Mouse (Mus musculus) ES-E14 (cell line): Measurements from ENCODE around the gene Ubl4b. TPM values are rescaled to one million over a fixed set of nuclear protein-coding genes. Genes with fewer than 3 reads are reported as not detected.
A peak's percentile ranks its signal among the peaks of the same experiment; 100 is the strongest.

Source experiments
- DNase-seq: peaks from one replicate; pipeline ENCODE4 v3.0.0-alpha.2; 2013; ENCODE audit warnings: low read depth, low spot score
- H3K27ac ChIP-seq: 2 replicates; pipeline ENCODE4 v1.5.1; 2012; ENCODE audit warnings: low read depth, mild to moderate bottlenecking, low read length, moderate library complexity, mixed read lengths; ENCODE audit not compliant: poor library complexity, insufficient read depth, severe bottlenecking
- H3K36me3 ChIP-seq: 2 replicates; pipeline ENCODE4 v1.6.1; 2012; ENCODE audit warnings: mild to moderate bottlenecking, low read length, moderate library complexity, mixed read lengths; ENCODE audit not compliant: control insufficient read depth, poor library complexity, insufficient read depth, severe bottlenecking
- H3K4me1 ChIP-seq, 2 experiments: fragments of 150-350 bp in 1 of 2; sonication (generic) in 1 of 2; 2 replicates each; pipeline ENCODE4 v1.6.1; 2012; ENCODE audit warnings: low read length in 2 of 2, mild to moderate bottlenecking in 1 of 2, mixed read lengths in 1 of 2; ENCODE audit not compliant: control insufficient read depth in 2 of 2, insufficient read depth in 2 of 2, poor library complexity in 1 of 2
- H3K4me3 ChIP-seq, 2 experiments: fragments of 150-350 bp in 1 of 2; sonication (generic) in 1 of 2; 2 replicates each; pipeline ENCODE4 v1.5.1; 2012; ENCODE audit warnings: low read length in 2 of 2, low read depth in 1 of 2, mild to moderate bottlenecking in 1 of 2, mixed read lengths in 1 of 2; ENCODE audit not compliant: insufficient read depth in 1 of 2, poor library complexity in 1 of 2, severe bottlenecking in 1 of 2
- H3K9ac ChIP-seq: 2 replicates; pipeline ENCODE4 v1.6.1; 2012; ENCODE audit warnings: low read depth, mild to moderate bottlenecking, low read length, mixed read lengths; ENCODE audit not compliant: poor library complexity, insufficient read depth, severe bottlenecking
- H3K9me3 ChIP-seq: fragments of 150-350 bp; sonication (generic); 2 replicates; pipeline ENCODE4 v1.6.1; 2012; ENCODE audit warnings: low read depth, mild to moderate bottlenecking, low read length; ENCODE audit not compliant: control insufficient read depth, insufficient read depth
- CHD2 ChIP-seq: IDR thresholded peaks from 2 replicates; pipeline ENCODE4 v1.6.1; 2014; ENCODE audit warnings: mild to moderate bottlenecking, low read depth, low read length, inconsistent platforms
- HCFC1 ChIP-seq: IDR thresholded peaks from 2 replicates; pipeline ENCODE4 v1.6.1; 2012; ENCODE audit warnings: low read length, inconsistent platforms, borderline replicate concordance; ENCODE audit not compliant: insufficient read depth
- MAFK ChIP-seq: IDR thresholded peaks from 2 replicates; pipeline ENCODE4 v1.6.1; 2014; ENCODE audit warnings: mild to moderate bottlenecking, low read depth, low read length, inconsistent platforms; ENCODE audit not compliant: insufficient read depth
- ZC3H11A ChIP-seq: IDR thresholded peaks from 2 replicates; pipeline ENCODE4 v1.6.1; 2012; ENCODE audit warnings: low read depth, mild to moderate bottlenecking, inconsistent platforms, low read length, borderline replicate concordance
- ZNF384 ChIP-seq: IDR thresholded peaks from 2 replicates; pipeline ENCODE4 v1.6.1; 2012; ENCODE audit warnings: low read depth, low read length, inconsistent platforms
- in situ Hi-C, 2 experiments: fragments of 600-800 bp; cut with MboI; formaldehyde crosslinking; loops; one replicate each; pipeline ENCODE4 v1.15.1; 2025; ENCODE audit warnings: low sequenced_read_pairs in 2 of 2, inconsistent platforms in 1 of 2; ENCODE audit not compliant: unreplicated experiment in 2 of 2
- total RNA-seq: library from RNA; depleted of rRNA; stranded (reverse); fragments of 300-350 nt; gene quantifications from 2 replicates; pipeline ENCODE4 v1.2.3, GENCODE M21; 2012

Gene Ubl4b
- total RNA-seq, 1 experiment = not detected

DNA sequence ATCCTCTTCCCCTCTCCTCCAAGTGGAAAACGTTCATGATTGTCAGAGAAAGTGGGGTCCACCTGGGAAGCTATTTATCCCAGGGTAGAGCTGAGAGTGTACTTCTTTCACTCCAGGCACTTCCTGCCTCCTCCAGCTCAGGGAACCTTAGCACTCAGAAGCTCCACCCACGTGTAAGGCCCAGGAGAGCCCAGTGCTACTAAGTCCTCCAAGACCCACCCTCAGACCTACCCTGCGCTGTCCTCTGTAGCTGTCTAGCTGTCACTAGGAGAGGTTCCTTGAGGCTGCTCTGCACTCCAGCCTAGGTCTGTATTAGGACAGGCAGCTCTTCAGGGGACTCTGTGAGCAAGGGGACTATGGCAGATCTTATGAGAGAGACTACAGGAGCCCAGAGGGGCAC is 3.9 kb upstream of the Ubl4b start:
- DNase-seq = no peak
- Histone ChIP-seq H3K4me1 (no peaks in the 10 kb centered on the region), H3K36me3 (no peaks in the 10 kb centered on the region), H3K9ac (no peak overlapping the region), H3K27ac (no peak overlapping the region), H3K4me3 (no peak overlapping the region), H3K9me3 (no peaks in the 10 kb centered on the region)
- TF ChIP-seq CHD2 (no peak), ZC3H11A (no peak), ZNF384 (no peak), MAFK (no peak), HCFC1 (no peak)
- in situ Hi-C loops = no loop called here

DNA sequence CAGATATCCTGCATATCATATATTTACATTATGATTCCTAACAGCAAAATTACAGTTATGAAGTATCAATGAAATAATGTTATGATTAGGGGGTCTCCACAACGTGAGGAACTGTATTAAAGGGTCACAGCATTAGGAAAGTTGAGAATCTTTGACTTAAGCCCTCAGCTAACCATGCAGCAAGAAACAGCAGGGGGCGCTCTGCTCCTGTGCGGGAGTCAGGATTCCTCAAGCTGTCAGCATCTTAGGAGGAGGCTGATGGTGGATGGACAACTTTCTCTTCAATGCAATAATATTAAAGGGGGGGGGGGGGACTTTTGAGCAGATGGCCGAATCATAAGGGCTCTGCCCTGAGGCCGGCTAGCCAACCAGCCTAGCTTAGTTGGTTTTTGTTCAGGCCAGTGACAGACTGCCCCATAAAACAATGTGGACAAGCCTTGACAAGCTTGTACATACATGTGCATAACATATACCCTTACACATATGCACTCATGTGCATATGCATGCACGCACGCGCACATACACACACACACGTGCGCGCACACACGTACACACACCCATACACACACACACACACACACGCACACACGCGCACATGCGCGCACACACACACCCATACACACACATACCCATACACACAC is 4.3 kb downstream of the Ubl4b start:
- Histone ChIP-seq H3K4me3 (no peak overlapping the region), H3K4me1 (no peaks in the 10 kb centered on the region), H3K9ac (no peak overlapping the region), H3K27ac (no peak overlapping the region), H3K9me3 (no peaks in the 10 kb centered on the region), H3K36me3 (no peaks in the 10 kb centered on the region)
- peak; percentile 40 for DNase-seq
- TF ChIP-seq CHD2 = no peak
- TF ChIP-seq MAFK = no peak
- no peak for TF ChIP-seq ZNF384
- TF ChIP-seq HCFC1 = no peak
- in situ Hi-C loops = no loop called here

- no peaks in the 10 kb centered on the region for H3K4me1 ChIP-seq
- no peaks in the 10 kb centered on the region for H3K9me3 ChIP-seq
- no peak overlapping the region for H3K9ac ChIP-seq
- TF ChIP-seq HCFC1 = no peak
- TF ChIP-seq MAFK = no peak
- TF ChIP-seq ZC3H11A = no peak
- H3K27ac ChIP-seq = no peak overlapping the region
- no peak overlapping the region for H3K4me3 ChIP-seq
- DNase-seq = no peak
- in situ Hi-C loops = no loop called here
- H3K36me3 ChIP-seq = no peaks in the 10 kb centered on the region
Observed at GRCm38 (mm10) chr3:107546956-107547355, 7.9 kb downstream of the Ubl4b start.

DNA sequence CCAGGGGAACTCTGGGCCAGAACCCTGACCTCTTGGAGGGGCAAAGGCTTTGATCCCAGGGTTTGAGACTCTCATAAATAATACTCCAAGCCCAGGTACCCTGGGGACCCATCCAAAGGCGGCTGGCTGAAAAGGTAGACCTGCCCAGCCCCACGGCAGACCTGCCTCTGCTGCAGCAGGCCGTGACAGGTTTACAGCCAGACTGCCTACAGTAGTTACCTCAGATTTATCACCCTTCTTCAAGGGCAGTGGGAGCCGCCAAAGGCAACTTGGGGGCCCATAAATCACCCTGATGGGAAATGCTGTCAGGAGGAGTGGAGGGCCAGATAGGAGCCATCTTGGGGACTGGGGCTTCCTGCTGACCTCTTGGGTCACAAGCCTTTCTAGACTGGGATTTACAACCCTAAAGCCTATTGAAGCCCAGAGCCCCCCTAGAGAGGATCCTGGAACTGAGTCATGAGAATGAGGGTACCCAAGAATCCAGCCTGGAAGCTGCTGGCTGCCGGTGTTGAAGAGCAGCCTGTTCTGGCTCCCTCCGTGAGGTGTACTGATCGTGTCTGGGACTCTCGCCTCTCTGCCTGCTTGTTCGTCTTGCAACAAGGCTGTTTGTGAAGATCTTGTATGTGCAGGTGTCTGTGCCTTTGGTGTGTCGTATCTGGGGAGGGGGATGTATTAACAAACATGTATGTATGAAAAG is 9.0 kb downstream of the Ubl4b start:
- in situ Hi-C loops = no loop called here
- no peak for DNase-seq
- H3K4me1 ChIP-seq = no peaks in the 10 kb centered on the region
- H3K27ac ChIP-seq = no peak overlapping the region
- no peaks in the 10 kb centered on the region for H3K9me3 ChIP-seq
- no peak overlapping the region for H3K4me3 ChIP-seq
- H3K9ac ChIP-seq = no peak overlapping the region
- TF ChIP-seq HCFC1 (no peak), MAFK (no peak), ZNF384 (no peak), ZC3H11A (no peak), CHD2 (no peak)
- H3K36me3 ChIP-seq = no peaks in the 10 kb centered on the region
